Mouse (Mus musculus) ovary, adult 2 months (tissue): ENCODE measurements around the gene Tomt. TPM values are rescaled to one million over a fixed set of nuclear protein-coding genes. Genes with fewer than 3 reads are reported as not detected.

Source experiments
- polyA plus RNA-seq: library from polyadenylated mRNA; depleted of rRNA; stranded (reverse); fragments of >200 nt; gene quantifications from 2 replicates; pipeline ENCODE4 v1.2.3, GENCODE M21; 2012; rRNA removed

The Tomt gene
- polyA plus RNA-seq, result 0.18 and 0.29 TPM in 2 replicates

GRCm38 (mm10) chr7:101906287-101906681 lies at the start of gene Tomt:
Gene Tomt, minus strand, starts transcription at chr7:101906359.

GRCm38 (mm10) chr7:101933751-101934240 lies 27.6 kb upstream of the Tomt start, which contains the start of the genes Lrrc51 and Numa1:
Gene Lrrc51, minus strand, starts transcription at chr7:101933895.
Gene Numa1, plus strand, starts transcription at chr7:101934111.

GRCm38 (mm10) chr7:101905561-101906286 lies 435 bp downstream of the Tomt start, which contains the start of gene Lamtor1:
Gene Lamtor1, plus strand, starts transcription at chr7:101905904.

GRCm38 (mm10) chr7:101870629-101871028 lies 35.5 kb downstream of the Tomt start, which contains the start of gene Folr1:
Gene Folr1, minus strand, starts transcription at chr7:101870788.

GRCm38 (mm10) chr7:101863415-101863814 lies 42.7 kb downstream of the Tomt start, which contains the start of gene Anapc15:
Gene Anapc15, plus strand, starts transcription at chr7:101863715.

GRCm38 (mm10) chr7:101857094-101857493 lies 49.1 kb downstream of the Tomt start, which contains the start of gene Folr2:
Gene Folr2, minus strand, starts transcription at chr7:101857194.

Other genes with a start within 250 kb of the Tomt start
- 37.2 and 37.3 TPM in 2 replicates for gene Clpb, start 242.7 kb downstream of the Tomt start, polyA plus RNA-seq
- gene Phox2a, start 88.0 kb downstream of the Tomt start, polyA plus RNA-seq, result not detected in 2 replicates
- gene Inppl1, start 68.1 kb downstream of the Tomt start, polyA plus RNA-seq, result 193 and 201 TPM in 2 replicates
- gene Folr2, start 49.2 kb downstream of the Tomt start, polyA plus RNA-seq, result 15.4 and 19.7 TPM in 2 replicates
- 29.7 and 34.9 TPM in 2 replicates for gene Anapc15, start 42.6 kb downstream of the Tomt start, polyA plus RNA-seq
- gene Folr1, start 35.6 kb downstream of the Tomt start, polyA plus RNA-seq, result 73.4 and 105 TPM in 2 replicates
- gene Lamtor1, start 455 bp downstream of the Tomt start, polyA plus RNA-seq, result 234 and 253 TPM in 2 replicates
- 29.5 and 38.8 TPM in 2 replicates for gene Lrrc51, start 27.5 kb upstream of the Tomt start, polyA plus RNA-seq
- 108 TPM in 2 replicates for gene Numa1, start 27.8 kb upstream of the Tomt start, polyA plus RNA-seq
- 9.9 and 14.9 TPM in 2 replicates for gene Il18bp, start 112.3 kb upstream of the Tomt start, polyA plus RNA-seq
- 21.4 and 22.0 TPM in 2 replicates for gene Rnf121, start 159.1 kb upstream of the Tomt start, polyA plus RNA-seq
- gene Xndc1, start 159.2 kb upstream of the Tomt start, polyA plus RNA-seq, result 23.2 and 28.9 TPM in 2 replicates
- gene Xntrpc, start 159.4 kb upstream of the Tomt start, polyA plus RNA-seq, result 5.9 and 6.7 TPM in 2 replicates
- not detected in 2 replicates for gene Trpc2, start 176.8 kb upstream of the Tomt start, polyA plus RNA-seq
- 0.17 and 0.18 TPM in 2 replicates for gene Art1, start 195.4 kb upstream of the Tomt start, polyA plus RNA-seq
- gene Art5, start 203.1 kb upstream of the Tomt start, polyA plus RNA-seq, result 0.40 and 0.51 TPM in 2 replicates
- gene Chrna10, start 210.5 kb upstream of the Tomt start, polyA plus RNA-seq, result 0.11 and 0.22 TPM in 2 replicates